Mouse (Mus musculus): ENCODE measurements around the gene Mfsd11. TPM values are rescaled to one million over a fixed set of nuclear protein-coding genes. Genes with fewer than 3 reads are reported as not detected.
A peak's percentile ranks its signal among the peaks of the same experiment; 100 is the strongest.

Mfsd11 gene
- total RNA-seq, 2 experiments from 2014 or later: 35.2 to 49.6 TPM

DNA sequence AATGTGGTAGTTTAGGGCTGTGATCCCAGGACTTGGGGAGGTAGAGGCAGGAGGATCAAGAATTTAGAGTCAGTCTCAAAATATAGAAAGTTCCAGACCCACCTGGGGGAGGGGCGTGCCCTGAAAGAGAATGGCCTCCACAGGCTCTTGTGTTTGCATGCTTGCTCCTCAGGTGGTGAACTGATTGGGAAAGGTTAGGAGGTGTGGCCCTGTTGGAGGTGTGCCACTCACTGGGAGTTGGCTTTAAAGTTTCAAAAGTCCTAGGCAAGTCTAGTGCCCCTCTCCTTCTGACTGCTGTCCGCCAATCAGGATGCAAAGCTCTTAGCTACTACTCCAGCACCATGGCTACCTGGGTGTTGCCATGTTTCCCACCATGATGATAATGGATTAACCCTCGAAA, 63.0 kb downstream of the Mfsd11 start:
- intact Hi-C loops (cut with DNase I): loop anchor here (10.0 kb wide), 1 partner anchor 260 kb away; no protein-coding TSS in a partner anchor

DNA sequence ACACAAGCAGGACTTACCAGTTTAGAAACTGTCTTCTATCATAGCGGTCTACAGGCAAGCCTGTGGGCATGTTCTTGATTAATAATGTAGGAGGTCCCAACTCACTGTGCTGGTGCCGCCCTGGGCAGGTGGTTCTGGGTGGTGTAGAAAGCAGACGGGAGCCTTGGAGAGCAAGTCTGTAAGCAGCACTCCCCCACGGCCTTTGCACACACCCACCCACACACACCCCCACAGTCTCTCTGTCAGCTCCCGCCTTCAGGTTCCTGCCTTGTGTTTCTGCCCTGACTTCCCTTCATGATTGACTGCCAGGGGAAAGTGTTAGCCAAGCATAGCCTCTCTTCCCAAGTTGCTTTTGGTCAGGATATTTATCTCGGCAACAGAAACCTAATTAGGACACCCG, 65.1 kb downstream of the Mfsd11 start:
- intact Hi-C loops (cut with DNase I): loop anchor here (10.0 kb wide), 1 partner anchor 257 kb away; no protein-coding TSS in a partner anchor

More for the DNA sequence above, 63.0 kb downstream of the Mfsd11 start:
- no peak for DNase-seq (ENCODE audit: low spot score in 2 of 2)

DNA sequence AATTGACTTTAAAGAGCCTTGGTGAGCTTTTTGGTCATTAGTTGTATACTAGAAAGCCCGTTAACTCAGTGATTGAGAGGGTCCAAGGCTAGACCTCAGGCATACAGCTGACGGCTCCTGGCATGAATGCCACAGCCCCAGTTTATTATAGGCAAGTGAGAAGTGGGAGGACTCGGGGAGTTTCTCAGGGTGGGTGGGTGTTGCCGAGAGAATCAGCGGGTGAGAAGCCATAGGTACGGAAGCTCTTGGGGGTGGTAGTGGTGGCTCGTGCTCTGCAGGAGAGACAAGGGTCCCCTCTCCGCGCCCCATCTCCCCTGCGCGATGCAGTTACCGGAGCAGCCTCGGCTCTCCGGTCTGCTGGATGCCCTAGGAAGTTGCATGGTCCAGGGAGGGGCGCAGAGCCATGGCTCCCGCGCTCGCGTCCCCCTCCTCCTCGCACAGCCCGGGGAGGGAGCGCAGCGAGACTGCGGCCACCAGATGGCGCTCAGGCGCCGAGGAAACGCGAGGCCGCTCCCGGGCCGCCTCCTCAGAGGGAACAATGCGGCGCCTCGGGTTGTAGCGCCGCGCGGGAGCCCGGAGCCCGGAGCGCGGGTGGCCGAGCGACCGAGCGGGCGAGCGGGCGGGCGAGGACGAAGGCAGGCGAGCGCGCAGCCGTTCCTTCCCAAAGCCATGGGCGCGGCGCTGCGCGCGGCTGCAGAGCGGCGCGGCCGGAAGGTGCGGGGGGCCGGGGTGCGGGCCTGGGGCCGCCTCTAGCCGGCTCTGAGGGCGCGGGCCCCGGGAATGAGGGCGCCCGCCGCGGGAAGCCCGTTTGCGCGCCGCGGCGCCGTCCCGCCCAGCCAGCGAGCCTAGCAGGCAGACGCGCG, 66.3 kb downstream of the Mfsd11 start, which contains the start of gene Mgat5b:
Mgat5b (plus strand) TSS at position 541 of the 863 bp plus-strand sequence.
- intact Hi-C loops (cut with DNase I): loop anchor here (1.0 to 10.0 kb wide), 5 partner anchors 76 to 256 kb away; no protein-coding TSS in a partner anchor
- peak; percentile 87 to 92 for DNase-seq (ENCODE audit: low spot score in 2 of 2)

More for the DNA sequence above, 65.1 kb downstream of the Mfsd11 start:
- peak in 1 of 2 experiments; percentile 34 for DNase-seq (ENCODE audit: low spot score in 2 of 2)

DNA sequence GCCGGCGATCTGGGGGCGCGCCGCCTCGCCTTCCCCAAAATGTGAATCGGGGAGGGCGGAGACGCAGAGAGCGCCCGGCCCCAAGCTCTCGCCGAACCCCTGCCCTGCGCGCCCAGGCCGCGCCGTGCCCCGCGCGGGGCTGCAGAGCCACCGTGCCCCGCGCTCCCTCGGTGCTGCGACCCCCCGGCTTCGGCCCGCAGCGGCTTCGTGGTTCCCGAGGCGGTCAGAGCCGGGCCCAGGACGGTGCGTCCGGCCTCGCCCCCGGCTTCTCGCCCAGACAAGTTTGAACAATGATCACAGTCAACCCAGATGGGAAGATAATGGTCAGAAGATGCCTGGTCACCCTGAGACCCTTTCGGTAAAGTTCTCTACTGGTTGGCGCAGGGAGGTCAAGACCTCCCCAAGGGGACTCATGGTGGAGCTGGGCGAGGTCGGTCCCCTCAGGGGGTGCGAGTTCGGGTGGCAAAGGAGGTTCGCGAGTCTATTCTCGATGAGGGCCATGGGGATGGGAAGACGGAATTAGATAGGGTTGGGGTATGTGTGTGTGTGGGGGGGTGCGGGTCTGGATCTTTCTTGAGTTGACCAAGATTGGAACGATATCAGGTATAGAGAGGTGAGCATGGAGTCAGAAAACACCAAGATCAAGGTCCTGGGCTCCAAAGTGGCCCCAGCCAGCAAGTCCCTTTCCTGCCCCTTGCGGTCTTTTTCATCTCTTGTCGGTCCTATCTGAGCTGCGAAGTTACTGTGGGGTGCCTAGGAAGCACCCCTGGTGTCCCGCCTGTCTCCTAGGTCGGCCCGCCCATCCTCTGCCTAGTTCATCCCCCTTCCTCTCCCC, 67.2 kb downstream of the Mfsd11 start:
- intact Hi-C loops (cut with DNase I): loop anchor here (2.0 to 10.0 kb wide), 4 partner anchors 35 to 255 kb away; no protein-coding TSS in a partner anchor
- DNase-seq (ENCODE audit: low spot score in 2 of 2): no peak

DNA sequence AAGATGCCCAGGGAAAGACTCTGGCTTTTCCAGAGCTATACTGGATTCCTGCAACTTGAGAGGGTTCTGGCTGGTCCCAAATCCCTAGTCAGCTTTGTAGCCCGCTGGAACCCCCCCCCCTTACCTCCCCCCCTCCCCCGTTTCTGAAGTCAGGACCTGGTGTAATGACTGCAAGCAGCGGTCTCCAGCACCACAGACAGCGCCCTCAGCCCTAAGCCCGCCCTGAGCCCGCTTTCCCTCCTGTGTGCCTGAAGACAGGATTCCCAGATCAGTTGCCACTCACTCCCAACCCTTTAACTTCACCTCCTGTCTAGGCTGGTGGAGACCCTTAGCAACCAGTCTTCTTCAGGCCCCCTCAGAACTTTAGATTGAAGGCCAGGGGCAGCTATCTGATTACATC, 68.5 kb downstream of the Mfsd11 start:
- DNase-seq (ENCODE audit: low spot score in 2 of 2): no peak
- intact Hi-C loops (cut with DNase I): loop anchor here (2.0 kb wide), 1 partner anchor 34 kb away; no protein-coding TSS in a partner anchor

DNA sequence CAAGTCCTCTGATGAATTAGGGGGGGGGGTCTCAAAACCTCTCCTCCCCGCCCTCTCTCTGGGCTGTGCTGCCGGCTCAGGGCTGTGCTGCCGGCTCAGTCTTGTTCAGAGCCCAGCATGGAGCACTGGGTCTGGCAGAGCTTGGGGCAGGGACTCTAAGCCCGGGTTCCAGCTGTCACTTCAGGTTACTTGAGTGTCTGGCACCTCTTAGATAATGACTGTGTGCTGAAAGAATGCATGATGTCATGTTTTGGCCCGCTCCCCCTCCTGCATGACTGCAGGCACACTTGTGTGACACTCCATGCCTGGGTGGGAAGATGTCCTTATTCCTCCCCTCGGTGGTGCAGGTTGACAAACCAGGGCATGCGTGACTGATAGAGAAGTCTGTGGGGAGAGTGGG, 69.8 kb downstream of the Mfsd11 start:
- DNase-seq (ENCODE audit: low spot score in 2 of 2): peak in 1 of 2 experiments; percentile 29
- intact Hi-C loops (cut with DNase I): no loop called here

Other genes starting within 250 kb of the Mfsd11 start
- gene Rhbdf2, start 225.4 kb upstream of the Mfsd11 start, total RNA-seq (2021): 1 to 10 TPM; 1.3 to 1.4 TPM
- 1 to 10 TPM; 4.6 to 6.7 TPM for gene Prcd, start 198.9 kb upstream of the Mfsd11 start, total RNA-seq (2021)
- 10 to 100 TPM; 39.9 TPM for gene Cygb, start 198.1 kb upstream of the Mfsd11 start, total RNA-seq (2021)
- not detected for gene St6galnac1, start 76.9 kb upstream of the Mfsd11 start, total RNA-seq (2021)
- gene Mxra7, start 24.4 kb upstream of the Mfsd11 start, total RNA-seq (2021): 10 to 100 TPM; 10.4 to 15.9 TPM
- gene Mettl23, start 9.2 kb upstream of the Mfsd11 start, total RNA-seq (2021): 10 to 100 TPM; 28.6 to 29.7 TPM
- gene Jmjd6, start 9.0 kb upstream of the Mfsd11 start, total RNA-seq (2021): 10 to 100 TPM; 34.0 TPM
- 100 to 1,000 TPM; 137 to 140 TPM for gene Srsf2, start 654 bp downstream of the Mfsd11 start, total RNA-seq (2021)
- 10 to 100 TPM; 77.5 to 79.8 TPM for gene Mgat5b, start 66.4 kb downstream of the Mfsd11 start, total RNA-seq (2021)